Mouse (Mus musculus): ENCODE data around the gene Scel.

Gene Scel

DNA sequence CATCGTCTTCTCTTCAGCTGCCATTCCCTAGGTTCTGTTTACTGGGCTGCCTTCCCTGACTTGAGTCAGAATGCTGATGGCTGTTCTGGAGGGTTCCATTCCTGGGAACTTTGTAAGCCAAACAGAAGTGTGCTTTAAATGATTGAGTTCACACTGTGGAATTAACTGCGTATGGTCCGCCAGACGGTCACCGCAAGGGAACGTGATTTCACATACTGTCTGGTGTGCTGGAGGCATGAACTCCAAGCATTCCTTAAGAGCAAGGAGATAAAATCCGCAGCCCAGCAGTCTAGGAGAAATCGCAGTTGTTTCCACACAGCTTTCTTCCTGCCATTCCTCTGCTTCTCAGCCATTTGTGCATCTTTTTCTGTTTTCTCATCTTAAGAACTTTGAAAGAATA is 2.3 kb downstream of the Scel start:
- no peak for DNase-seq (ENCODE audit: low spot score)

DNA sequence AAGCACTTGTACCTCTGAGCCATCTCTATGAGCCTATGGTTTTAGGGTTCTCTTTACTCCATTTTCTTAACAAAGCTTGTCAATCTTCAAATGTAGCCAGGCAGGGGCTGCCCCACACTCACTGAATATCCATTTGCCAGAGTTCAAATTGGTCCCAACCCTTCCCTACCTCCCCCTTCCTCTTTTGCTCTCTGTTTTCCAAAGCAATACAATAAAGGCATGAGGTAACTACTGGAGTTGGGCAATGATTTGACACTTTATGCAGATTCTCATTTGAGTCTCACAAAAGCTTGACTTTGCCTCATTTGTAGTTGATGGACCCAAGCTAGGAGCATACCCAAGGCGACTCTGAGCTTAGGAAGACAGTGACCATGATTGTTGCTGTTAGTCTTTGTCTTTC is 13.1 kb downstream of the Scel start:
- DNase-seq (ENCODE audit: low spot score) = no peak

DNA sequence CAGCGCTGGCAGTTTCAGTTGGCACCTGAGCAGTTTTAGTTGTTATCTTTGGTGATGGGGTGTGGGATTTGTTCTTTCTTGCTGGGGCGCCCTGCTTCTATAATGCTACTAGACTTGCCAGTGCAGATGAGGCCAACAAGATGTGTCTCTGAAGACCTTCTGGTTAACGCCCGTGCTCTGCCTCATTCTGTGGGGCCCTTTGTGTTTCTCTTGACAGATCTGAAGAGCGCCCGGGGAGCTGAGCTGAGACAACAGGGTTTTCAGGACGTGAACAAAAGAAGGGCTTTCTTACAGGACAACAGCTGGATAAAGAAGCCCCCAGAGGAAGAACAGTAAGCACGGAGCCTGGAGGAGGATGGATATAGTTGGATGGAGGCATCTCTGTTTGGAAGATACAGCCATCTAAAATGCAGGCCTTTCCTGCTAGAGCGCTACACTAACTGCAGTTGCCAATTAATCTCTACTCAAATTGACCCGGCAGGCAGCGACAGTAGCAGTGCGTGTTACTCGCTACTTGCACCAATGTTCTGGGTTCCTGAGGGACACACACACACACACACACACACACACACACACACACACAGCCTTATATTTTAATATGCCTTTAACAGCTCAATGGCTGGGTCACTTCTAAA is 16.7 kb downstream of the Scel start:
- no peak for DNase-seq (ENCODE audit: low spot score)

DNA sequence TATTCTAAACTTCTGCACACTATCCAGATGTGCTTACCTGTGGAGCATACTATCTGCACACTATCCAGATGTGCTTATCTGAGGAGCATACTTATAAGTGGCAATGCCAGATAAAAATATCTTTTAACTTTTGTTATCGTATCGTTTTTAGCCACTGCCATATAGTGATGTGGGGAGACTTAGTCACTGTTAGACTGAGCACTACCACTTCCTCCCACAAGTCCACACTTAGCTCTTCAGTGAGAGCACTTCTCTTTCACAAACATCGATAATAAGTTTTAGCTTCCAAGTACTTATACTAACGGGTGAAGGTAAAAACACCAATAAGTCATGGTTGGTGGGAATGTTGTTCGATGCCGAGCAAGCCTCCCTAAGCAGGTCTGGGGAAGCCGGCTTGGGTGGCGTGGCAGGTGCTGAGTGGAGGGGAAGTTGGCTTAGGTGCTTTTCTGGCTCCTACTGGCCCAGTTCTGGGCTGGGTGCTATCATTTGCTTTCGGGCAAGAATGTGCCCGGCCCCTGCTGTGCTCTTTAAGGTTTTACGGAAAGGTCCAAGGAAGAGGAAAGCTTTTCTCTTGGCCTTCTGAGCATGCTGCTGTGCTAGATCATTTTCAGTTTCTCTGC is 18.7 kb downstream of the Scel start:
- no peak for DNase-seq (ENCODE audit: low spot score)

DNA sequence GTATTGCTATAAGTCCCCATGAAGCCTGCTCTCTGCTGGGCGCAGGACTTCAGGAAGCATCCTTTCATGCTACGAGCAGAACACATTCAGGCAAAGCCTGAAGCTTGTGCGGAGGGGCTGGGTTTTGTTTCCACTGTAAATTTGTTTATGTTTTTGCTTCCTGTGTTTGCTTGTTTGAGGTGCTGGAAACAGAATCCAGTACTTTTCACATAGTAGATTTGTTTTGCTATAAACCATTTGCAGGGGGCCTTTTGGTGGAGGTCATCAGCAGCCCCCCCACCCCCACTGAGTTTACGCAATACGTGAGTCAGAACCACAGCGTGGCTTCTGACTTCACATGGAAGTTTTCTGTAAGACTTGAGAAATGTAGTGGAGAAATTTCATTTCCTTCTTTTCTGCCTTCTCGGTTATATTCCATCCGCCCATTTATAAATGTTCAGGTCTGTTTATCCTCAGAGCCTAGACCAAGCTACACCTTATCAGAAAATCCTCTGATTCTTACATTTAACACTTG is 22.4 kb downstream of the Scel start:
- no peak for DNase-seq (ENCODE audit: low spot score)

DNA sequence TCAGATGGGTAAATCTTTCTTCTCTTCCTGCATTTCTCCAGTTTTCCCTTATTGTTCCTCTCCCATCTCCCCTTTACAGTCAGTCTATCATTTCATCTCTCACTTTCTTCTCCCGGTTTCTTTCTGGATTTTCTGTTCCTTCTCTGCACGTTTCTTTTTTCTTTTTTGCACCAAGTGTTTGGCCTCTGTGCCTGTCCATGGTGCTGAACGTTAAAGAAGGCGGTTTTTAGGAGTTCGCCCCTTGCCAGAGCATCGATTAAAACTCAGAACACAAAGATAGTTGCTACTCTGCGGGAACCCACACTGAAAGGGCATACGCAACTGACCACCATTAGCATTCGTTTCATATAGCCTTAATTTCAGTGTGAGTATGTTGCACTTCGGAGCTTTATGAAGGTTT is 23.2 kb downstream of the Scel start:
- DNase-seq (ENCODE audit: low spot score) = no peak

DNA sequence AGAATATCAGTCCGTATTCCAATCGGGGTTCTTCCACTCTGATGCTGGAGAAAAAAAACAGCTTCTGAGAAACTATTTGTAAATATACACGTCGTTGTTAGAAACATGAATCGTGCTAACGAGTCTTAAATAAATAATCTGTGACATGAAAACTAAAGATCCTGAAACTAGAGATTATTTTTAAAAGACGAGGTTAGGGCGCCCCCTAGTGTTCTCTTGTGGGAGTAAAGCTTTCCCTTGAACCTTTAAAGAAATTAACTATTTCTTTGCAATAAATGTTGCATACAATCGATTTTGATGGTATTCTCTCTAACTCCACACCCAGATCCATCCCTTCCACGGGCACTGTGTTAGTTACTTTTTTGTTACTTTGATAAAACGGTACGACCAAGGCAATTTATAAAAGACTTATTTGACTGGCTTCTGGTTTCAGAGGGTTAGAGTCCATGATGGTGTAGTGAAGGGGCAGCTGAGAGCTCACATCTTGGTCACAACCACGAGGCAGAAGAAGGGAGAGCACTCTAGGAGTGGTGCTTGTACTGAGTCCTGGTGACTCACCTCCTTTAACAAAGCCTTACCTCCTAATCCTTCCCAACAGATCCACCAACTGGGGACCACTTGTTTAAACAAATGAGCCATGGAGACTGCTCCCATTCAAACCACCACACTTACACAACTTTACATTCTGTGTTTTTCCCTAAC is 24.4 kb downstream of the Scel start:
- no peak for DNase-seq (ENCODE audit: low spot score)

DNA sequence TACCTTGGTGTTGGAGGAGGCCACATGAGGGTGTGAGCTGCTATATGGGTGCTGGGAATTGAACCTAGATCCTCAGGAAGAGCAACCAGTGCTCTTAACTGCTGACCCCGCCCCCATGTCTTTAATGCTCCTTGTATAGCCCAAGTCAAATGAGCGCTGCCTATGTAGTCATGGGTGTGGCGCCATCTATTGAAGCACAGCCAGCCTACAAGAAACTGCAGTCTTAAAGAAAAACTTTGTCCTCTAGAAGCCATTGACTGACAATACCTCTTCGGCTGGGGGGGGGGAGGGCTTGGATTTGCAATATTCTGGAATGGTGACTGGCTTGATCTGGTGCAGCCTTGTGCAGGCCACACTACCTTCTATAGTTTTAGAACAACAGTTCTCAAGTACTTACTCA is 26.7 kb downstream of the Scel start:
- no peak for DNase-seq (ENCODE audit: low spot score)

DNA sequence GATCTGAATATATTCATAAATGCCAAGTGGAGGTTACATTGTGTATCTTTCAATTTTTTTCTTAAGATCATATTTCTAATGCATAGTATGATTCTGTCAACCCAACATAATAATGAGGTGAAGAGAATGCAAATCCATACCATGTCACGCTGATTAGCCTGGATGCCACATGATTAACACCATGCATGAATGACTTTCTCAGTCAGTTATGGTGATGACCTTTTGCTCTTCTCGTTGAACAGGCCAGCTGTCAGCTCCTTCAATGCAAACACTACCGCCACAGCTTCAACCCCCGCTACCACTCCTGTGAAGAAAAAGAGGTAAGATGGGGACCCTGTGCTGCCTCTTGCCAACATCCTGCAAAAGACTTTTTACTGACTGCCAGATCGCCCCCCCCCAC is 28.5 kb downstream of the Scel start:
- DNase-seq (ENCODE audit: low spot score) = no peak

DNA sequence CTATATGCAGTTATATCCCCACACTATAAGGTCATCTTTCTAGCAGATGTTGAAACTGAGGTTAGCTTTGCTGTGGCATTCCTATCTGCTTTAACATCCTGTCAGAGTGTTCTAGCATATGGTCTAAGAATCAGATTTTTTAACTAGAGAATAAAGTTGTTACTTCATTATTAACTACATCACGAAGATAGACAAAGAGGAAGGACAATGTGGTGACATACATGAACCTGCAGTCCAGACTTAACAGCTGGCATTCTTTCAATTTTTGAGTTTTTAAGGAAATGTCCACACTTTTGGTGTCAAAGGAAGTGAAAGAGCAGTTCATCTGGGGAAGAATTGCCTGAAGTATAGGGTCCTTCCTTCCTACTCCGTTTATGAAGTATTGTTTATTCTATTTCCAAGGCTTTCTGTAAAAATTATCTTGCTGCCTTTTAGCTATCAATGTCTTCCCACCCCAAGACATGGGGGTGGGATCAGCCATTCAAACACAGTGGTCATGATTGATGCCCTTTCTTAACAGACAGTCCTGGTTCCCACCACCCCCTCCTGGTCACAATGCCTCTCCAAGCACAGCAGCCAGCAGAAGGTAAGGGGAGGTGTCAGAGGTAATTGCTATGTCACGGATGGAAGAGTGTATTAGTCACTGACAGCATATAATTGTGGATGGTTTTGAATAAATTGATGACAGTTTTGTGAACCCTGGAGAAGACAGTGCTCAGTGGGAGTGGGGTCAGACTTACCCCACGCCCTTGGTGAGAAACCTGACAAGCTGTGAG is 30.4 kb downstream of the Scel start:
- no peak for DNase-seq (ENCODE audit: low spot score)

DNA sequence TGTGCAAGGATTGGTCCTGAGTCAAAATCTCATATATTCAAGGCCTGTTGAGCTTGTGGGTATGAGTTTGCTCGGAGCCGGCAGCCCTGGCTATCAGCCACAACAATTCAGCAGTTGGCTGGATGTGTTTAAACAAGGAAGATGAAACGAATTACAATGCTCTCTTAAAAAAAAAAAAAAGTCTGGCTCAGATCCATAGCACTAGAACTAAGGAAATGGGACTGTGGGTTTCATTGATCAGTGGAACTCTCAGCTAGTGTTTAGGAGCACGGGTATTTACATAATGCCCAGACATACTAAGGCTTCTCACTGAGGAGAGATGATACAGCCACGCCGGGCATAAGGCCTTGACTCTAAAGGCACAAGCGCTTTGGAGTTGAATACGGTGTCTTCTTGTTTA is 32.6 kb downstream of the Scel start:
- DNase-seq (ENCODE audit: low spot score) = no peak

DNA sequence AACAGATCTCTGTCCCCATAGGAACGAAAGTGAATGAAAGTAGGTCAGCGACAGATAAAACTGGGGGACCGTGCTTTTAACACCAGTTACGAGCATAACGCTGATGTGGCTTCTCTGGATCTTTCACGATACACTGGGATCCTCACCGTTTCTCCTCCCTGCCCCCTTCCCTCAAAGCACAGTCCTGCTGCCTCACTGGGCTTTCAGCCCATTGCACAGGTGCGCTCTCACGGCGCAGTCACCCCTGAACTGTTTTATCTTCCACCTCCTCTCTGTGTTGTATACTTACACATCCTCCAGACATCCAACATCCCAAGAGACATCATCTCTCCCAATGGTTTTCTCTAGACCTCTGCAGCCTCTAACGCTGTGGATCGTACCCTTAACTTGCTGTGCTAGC is 33.1 kb downstream of the Scel start:
- DNase-seq (ENCODE audit: low spot score) = no peak

DNA sequence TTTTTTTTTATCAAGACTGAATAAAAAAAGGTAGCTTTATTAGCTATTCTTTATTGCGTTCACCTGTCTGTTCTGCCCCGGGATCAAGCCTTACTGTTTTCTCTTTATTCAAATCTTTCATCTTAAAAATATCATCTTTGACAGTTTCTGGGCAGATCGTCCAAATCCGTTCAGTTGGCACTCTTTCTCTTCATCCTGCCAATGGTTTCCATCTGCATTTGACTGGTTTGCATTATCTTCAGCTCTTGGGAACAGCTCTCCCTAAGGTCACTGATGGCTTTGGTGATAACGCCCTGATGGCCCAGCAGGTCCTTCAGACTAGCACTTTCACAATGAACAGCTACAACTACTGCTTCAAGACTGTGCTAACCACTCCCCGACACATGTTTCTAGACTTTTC is 35.1 kb downstream of the Scel start:
- no peak for DNase-seq (ENCODE audit: low spot score)

DNA sequence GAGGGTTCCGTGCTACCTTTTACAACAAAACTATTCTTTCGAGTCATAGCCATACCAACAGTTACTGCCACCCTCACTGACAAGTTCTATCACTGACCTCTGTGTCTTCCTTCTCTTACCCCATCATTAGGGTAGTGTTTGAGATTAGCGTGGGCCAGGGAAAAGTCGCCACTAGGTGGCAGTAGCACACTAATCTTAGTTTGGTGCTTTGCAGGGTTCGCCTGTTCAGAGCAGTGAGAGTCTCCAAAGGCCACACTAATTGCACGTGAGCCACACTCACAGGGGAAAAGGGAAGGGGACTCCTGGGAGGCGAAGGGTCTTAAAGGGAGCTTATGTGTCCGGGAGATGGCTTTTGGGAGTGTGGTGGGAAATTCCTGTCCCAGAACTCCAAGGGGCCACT is 37.3 kb downstream of the Scel start:
- DNase-seq (ENCODE audit: low spot score) = peak; percentile 21

DNA sequence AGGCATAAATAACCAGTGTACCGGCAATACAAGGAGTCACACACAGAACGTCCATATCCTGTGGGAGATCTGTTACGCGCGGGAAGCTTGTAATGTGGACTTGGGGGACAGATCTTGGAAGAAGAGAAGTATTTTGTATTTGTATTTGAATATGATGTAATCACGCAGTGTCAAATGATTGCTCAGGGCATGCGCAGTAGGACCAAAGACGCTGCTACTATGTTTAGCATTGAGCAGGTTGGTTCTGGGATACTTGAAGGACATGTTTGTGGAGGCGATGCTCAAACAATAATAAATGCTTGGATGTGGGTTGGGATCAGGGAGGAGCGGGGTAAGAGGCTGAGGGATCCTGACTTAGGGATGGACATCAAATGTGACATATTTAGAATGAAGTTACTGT is 37.8 kb downstream of the Scel start:
- no peak for DNase-seq (ENCODE audit: low spot score)

DNA sequence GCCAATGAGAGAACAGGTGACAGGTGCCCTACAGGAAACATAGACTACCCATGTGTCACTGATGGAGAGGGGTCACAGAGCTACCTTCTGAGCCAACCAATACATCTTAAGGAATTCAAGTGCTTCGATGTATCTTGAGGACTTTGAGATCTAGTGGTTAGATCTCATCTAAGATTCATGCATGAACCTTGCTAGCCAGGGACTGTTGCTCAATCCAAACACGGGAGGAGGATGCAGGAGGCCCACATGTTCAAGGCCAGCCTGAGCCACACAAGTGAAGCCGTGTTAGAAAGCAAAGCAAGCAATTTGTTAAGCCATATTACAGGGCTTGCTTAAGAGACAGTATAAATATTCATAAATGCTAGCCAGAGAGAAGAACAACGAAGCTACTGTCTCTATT is 38.8 kb downstream of the Scel start:
- DNase-seq (ENCODE audit: low spot score) = no peak

DNA sequence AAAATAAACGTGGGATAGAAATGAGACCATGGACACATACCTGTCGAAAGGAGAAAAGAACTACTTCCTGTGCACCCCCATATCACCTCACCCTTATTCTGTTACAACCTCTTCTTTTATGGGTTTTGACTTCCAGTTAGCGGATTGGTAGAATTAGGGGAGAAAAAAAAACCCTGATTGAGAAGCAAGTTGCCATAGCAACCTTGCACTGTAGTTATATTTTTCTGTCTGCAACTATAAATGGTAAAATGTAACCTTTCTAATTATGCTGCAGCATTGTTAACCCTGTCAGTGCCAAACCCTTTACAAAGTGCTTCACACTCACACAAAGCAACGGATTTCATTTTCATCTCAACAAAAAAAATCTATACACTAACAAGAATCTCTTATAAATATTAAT is 39.2 kb downstream of the Scel start:
- no peak for DNase-seq (ENCODE audit: low spot score)

DNA sequence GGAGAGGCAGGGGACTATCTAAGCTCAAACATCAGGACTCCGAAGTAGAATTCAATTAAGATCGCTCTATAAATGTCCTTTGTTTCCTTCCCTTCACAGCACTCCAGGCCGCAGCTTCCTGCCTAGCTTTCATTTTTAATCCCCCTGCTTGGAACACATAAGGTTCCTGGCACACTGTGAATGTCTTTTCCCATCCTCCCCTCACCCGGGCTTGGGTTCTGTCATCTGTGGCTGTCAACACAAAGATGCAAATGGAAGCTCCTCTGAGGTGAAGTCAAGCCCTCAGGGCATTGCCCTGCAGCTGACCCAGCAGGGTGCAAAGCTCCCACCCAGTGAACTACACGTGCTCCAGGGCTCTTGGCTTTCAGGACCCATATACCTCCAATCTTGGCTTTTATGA is 43.5 kb downstream of the Scel start:
- no peak for DNase-seq (ENCODE audit: low spot score)

DNA sequence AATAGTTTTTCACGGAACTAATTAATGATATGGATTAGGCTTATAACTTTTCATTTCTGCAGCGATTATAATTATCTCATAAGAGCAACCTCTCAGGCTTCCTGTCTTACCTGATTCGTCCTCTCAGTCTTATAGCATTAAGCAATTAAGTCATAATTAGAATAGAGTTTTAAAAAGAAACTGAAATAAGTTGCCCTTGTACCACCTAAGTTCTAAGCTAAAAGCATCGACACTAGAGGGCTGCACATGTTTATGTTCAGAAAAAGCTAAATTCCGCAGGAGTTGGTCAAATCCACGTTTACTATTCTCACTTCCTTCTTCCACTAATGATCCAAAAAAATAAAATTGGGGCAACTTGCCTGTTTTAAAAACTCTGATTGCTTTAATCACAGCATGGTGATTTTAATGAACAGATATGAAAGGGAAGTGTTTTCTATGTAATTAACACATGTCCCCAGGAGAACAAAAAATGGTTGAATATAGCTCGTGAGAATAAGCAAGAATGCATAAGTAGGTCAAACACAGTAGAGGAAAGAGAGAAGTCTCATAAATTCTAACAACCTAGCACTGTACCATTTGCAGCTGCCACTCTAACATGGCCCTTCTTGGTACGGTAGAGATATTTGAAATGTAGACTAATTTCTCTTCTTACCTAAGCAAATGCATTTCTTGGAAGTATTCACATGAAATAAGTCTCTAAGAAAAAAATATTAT is 48.4 kb downstream of the Scel start:
- no peak for DNase-seq (ENCODE audit: low spot score)

DNA sequence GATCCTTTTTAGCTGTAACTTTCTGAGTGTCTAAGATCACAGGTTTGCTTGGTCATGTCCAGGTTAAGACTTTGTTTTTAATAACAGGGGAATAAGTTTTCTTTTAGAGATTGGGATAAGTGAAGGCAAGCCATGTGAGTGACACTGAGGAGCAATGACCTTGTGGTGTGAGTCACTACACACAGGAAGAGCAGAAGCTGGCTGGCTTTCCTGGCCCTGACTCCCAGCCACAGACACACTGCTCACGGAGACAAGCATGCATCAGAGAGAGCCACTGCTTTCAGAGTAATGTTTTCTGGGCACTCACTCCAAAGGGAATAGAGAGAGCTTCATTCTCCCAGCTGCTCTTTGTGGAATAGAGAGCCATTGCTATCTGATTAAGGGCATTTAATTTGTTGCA is 54.8 kb downstream of the Scel start:
- no peak for DNase-seq (ENCODE audit: low spot score)

DNA sequence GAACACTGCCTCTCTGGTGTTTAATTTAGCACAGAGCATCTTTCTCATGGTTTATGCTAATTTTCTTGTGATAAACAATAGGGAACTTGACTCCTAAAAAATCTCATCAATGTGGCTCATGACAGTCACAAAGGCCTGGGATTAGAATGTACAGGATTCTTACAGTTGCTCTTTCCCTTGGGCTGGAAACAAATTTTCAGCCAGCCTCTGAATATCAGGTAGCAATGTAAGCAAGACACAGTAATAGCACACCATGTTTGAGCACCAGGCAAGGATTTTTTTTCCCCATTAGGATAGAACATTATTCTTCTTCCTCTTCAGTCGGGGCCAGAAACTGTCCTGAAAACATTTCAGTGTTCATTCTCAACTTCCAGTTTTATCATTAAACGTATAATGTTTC is 55.3 kb downstream of the Scel start:
- DNase-seq (ENCODE audit: low spot score) = no peak

Measured in urinary bladder, postnatal 10 days (tissue).